Mouse (Mus musculus): ENCODE measurements around the gene Brwd3. TPM values are rescaled to one million over a fixed set of nuclear protein-coding genes. Genes with fewer than 3 reads are reported as not detected.

Brwd3 gene
- total RNA-seq, 2 experiments from 2014 or later: 5.3 to 5.4 TPM

Other genes starting within 250 kb of the Brwd3 start
- gene Gm379, start 169.5 kb downstream of the Brwd3 start, total RNA-seq (2021): not detected
- 10 to 100 TPM in 1 of 2 experiments, 1 to 10 TPM in 1; 9.2 to 11.8 TPM for gene Hmgn5, start 179.0 kb upstream of the Brwd3 start, total RNA-seq (2021)